Mouse (Mus musculus) heart, postnatal 0 days (tissue): ENCODE measurements around the gene Bcl11b.

Source experiments
- CTCF ChIP-seq: IDR thresholded peaks from 2 replicates; pipeline ENCODE4 v1.5.1; 2016; ENCODE audit warnings: antibody characterized with exemption, control low read depth, low read depth
- EP300 ChIP-seq: IDR thresholded peaks from 2 replicates; pipeline ENCODE4 v1.6.1; 2016; ENCODE audit warnings: antibody characterized with exemption, low read depth

DNA sequence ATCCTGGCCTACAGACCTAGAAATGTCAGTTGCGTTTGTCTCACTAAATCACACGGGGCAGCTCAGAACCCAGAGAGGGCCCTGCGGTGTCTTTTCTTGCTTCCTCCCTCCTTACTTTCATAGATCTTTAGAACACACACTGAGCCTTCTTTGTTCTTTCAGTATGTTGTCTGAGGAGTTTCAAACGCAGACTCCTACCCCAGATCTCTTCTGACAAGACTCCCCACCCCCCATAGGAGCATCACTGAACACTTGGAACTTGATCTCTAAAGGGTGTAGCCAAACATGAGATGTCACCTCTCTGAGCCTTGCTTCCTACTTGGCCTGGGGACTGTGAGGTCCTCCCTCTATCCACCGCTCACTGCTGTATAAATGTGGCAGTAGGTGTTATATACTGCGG is 82.2 kb downstream of the Bcl11b start:
- TF ChIP-seq CTCF (no peak), EP300 (no peak)
